Mouse (Mus musculus): Measurements from ENCODE around the gene Gse1. TPM values are rescaled to one million over a fixed set of nuclear protein-coding genes. Genes with fewer than 3 reads are reported as not detected.

The Gse1 gene
- polyA plus RNA-seq, 1 experiment from 2014 or later, result 17.8 TPM

- Histone ChIP-seq H3K27ac (ENCODE audit: low read depth, low read length) (peak overlapping the region; percentile 96), H3K4me2 (replicated peaks; ENCODE audit: low read depth, low read length) (0 out of 2 replicates have a peak overlapping the region, but pooled peaks have one; percentile 40), H3K27me3 (ENCODE audit: control insufficient read depth, insufficient read depth, low read length) (no peaks in the 10 kb centered on the region), H3K4me3 (ENCODE audit: low read depth, low read length) (no peak overlapping the region), H3K9ac (ENCODE audit: low read depth, low read length) (no peak overlapping the region; the same call in 1 of the 2 replicates), H3K4me1 (replicated peaks; ENCODE audit: control insufficient read depth, insufficient read depth, low read length) (peaks cover 59% of the 10 kb centered on the region), H3K9me3 (ENCODE audit: control insufficient read depth, low read length) (no peaks in the 10 kb centered on the region), H3K36me3 (ENCODE audit: control insufficient read depth, insufficient read depth, low read length) (no peaks in the 10 kb centered on the region)
- 19% methylated on average over 12 of the region's 12 CpGs for WGBS
- ATAC-seq (ENCODE audit: low FRiP score) (0 out of 2 replicates have a peak, but pooled peaks have one; percentile 16), DNase-seq (ENCODE audit: low spot score) (no peak)
Observed at GRCm38 (mm10) chr8:120550430-120550829, 322.2 kb downstream of the Gse1 start.

GRCm38 (mm10) chr8:120550937-120551676 is 322.9 kb downstream of the Gse1 start:
- Histone ChIP-seq H3K27ac (ENCODE audit: low read depth, low read length) (peak overlapping the region; percentile 96), H3K9me3 (ENCODE audit: control insufficient read depth, low read length) (no peaks in the 10 kb centered on the region), H3K9ac (ENCODE audit: low read depth, low read length) (0 out of 2 replicates have a peak overlapping the region, but pooled peaks have one; percentile 8), H3K4me1 (replicated peaks; ENCODE audit: control insufficient read depth, insufficient read depth, low read length) (peaks cover 60% of the 10 kb centered on the region), H3K4me3 (ENCODE audit: low read depth, low read length) (no peak overlapping the region), H3K4me2 (replicated peaks; ENCODE audit: low read depth, low read length) (0 out of 2 replicates have a peak overlapping the region, but pooled peaks have one; percentile 40), H3K27me3 (ENCODE audit: control insufficient read depth, insufficient read depth, low read length) (no peaks in the 10 kb centered on the region), H3K36me3 (ENCODE audit: control insufficient read depth, insufficient read depth, low read length) (no peaks in the 10 kb centered on the region)
- WGBS, result 79% methylated on average over 11 of the region's 11 CpGs
- no peak for ATAC-seq (ENCODE audit: low FRiP score)
- no peak for DNase-seq (ENCODE audit: low spot score)

- 83% methylated on average over 3 of the region's 3 CpGs for WGBS
- peak overlapping the region; percentile 96; the same call in 1 of the 2 replicates for H3K27ac ChIP-seq (ENCODE audit: low read depth, low read length)
- no peak for ATAC-seq (ENCODE audit: low FRiP score)
Observed at GRCm38 (mm10) chr8:120551677-120551980, 323.4 kb downstream of the Gse1 start.

GRCm38 (mm10) chr8:120552509-120552908 is 324.3 kb downstream of the Gse1 start:
- Histone ChIP-seq H3K9ac (ENCODE audit: low read depth, low read length) (no peak overlapping the region), H3K9me3 (ENCODE audit: control insufficient read depth, low read length) (no peaks in the 10 kb centered on the region), H3K27ac (ENCODE audit: low read depth, low read length) (no peak overlapping the region), H3K4me2 (replicated peaks; ENCODE audit: low read depth, low read length) (no peak overlapping the region), H3K4me3 (ENCODE audit: low read depth, low read length) (no peak overlapping the region), H3K27me3 (ENCODE audit: control insufficient read depth, insufficient read depth, low read length) (no peaks in the 10 kb centered on the region), H3K4me1 (replicated peaks; ENCODE audit: control insufficient read depth, insufficient read depth, low read length) (peaks cover 66% of the 10 kb centered on the region), H3K36me3 (ENCODE audit: control insufficient read depth, insufficient read depth, low read length) (no peaks in the 10 kb centered on the region)
- ATAC-seq (ENCODE audit: low FRiP score) (no peak), DNase-seq (ENCODE audit: low spot score) (no peak)
- WGBS, result 81% methylated on average over 11 of the region's 11 CpGs

More at GRCm38 (mm10) chr8:120551677-120551980, 323.4 kb downstream of the Gse1 start:
- H3K4me3 ChIP-seq (ENCODE audit: low read depth, low read length), result no peak overlapping the region
- H3K27me3 ChIP-seq (ENCODE audit: control insufficient read depth, insufficient read depth, low read length), result no peaks in the 10 kb centered on the region
- H3K4me2 ChIP-seq (replicated peaks; ENCODE audit: low read depth, low read length), result no peak overlapping the region
- no peaks in the 10 kb centered on the region for H3K36me3 ChIP-seq (ENCODE audit: control insufficient read depth, insufficient read depth, low read length)
- DNase-seq (ENCODE audit: low spot score), result no peak
- H3K9me3 ChIP-seq (ENCODE audit: control insufficient read depth, low read length), result no peaks in the 10 kb centered on the region
- H3K9ac ChIP-seq (ENCODE audit: low read depth, low read length), result no peak overlapping the region
- peaks cover 65% of the 10 kb centered on the region for H3K4me1 ChIP-seq (replicated peaks; ENCODE audit: control insufficient read depth, insufficient read depth, low read length)

GRCm38 (mm10) chr8:120553441-120554123 is 325.3 kb downstream of the Gse1 start:
- Histone ChIP-seq H3K4me3 (ENCODE audit: low read depth, low read length) (no peak overlapping the region), H3K4me1 (replicated peaks; ENCODE audit: control insufficient read depth, insufficient read depth, low read length) (peaks cover 63% of the 10 kb centered on the region), H3K9me3 (ENCODE audit: control insufficient read depth, low read length) (no peaks in the 10 kb centered on the region), H3K27me3 (ENCODE audit: control insufficient read depth, insufficient read depth, low read length) (no peaks in the 10 kb centered on the region), H3K27ac (ENCODE audit: low read depth, low read length) (no peak overlapping the region), H3K4me2 (replicated peaks; ENCODE audit: low read depth, low read length) (no peak overlapping the region), H3K9ac (ENCODE audit: low read depth, low read length) (no peak overlapping the region), H3K36me3 (ENCODE audit: control insufficient read depth, insufficient read depth, low read length) (no peaks in the 10 kb centered on the region)
- ATAC-seq (ENCODE audit: low FRiP score), result no peak
- 90% methylated on average over 23 of the region's 24 CpGs for WGBS
- no peak for DNase-seq (ENCODE audit: low spot score)

GRCm38 (mm10) chr8:120554466-120555039 is 326.3 kb downstream of the Gse1 start:
- Histone ChIP-seq H3K9ac (ENCODE audit: low read depth, low read length) (no peak overlapping the region), H3K4me1 (replicated peaks; ENCODE audit: control insufficient read depth, insufficient read depth, low read length) (peaks cover 65% of the 10 kb centered on the region), H3K27me3 (ENCODE audit: control insufficient read depth, insufficient read depth, low read length) (no peaks in the 10 kb centered on the region), H3K36me3 (ENCODE audit: control insufficient read depth, insufficient read depth, low read length) (no peaks in the 10 kb centered on the region), H3K4me2 (replicated peaks; ENCODE audit: low read depth, low read length) (no peak overlapping the region), H3K4me3 (ENCODE audit: low read depth, low read length) (no peak overlapping the region), H3K27ac (ENCODE audit: low read depth, low read length) (no peak overlapping the region), H3K9me3 (ENCODE audit: control insufficient read depth, low read length) (no peaks in the 10 kb centered on the region)
- DNase-seq (ENCODE audit: low spot score) (no peak), ATAC-seq (ENCODE audit: low FRiP score) (no peak)
- WGBS, result 91% methylated on average over 18 of the region's 18 CpGs

GRCm38 (mm10) chr8:120556198-120556892 is 328.1 kb downstream of the Gse1 start:
- H3K9ac ChIP-seq (ENCODE audit: low read depth, low read length), result peak overlapping the region; percentile 7; the same call in 1 of the 2 replicates
- H3K4me2 ChIP-seq (replicated peaks; ENCODE audit: low read depth, low read length), result no peak overlapping the region
- peaks cover 59% of the 10 kb centered on the region for H3K4me1 ChIP-seq (replicated peaks; ENCODE audit: control insufficient read depth, insufficient read depth, low read length)
- no peaks in the 10 kb centered on the region for H3K36me3 ChIP-seq (ENCODE audit: control insufficient read depth, insufficient read depth, low read length)
- H3K4me3 ChIP-seq (ENCODE audit: low read depth, low read length), result no peak overlapping the region
- ATAC-seq (ENCODE audit: low FRiP score) (no peak), DNase-seq (ENCODE audit: low spot score) (no peak)
- 59% methylated on average over 20 of the region's 20 CpGs for WGBS
- H3K9me3 ChIP-seq (ENCODE audit: control insufficient read depth, low read length), result no peaks in the 10 kb centered on the region
- H3K27ac ChIP-seq (ENCODE audit: low read depth, low read length), result peak overlapping the region; percentile 42
- no peaks in the 10 kb centered on the region for H3K27me3 ChIP-seq (ENCODE audit: control insufficient read depth, insufficient read depth, low read length)

- Histone ChIP-seq H3K27me3 (ENCODE audit: control insufficient read depth, insufficient read depth, low read length) (no peaks in the 10 kb centered on the region), H3K36me3 (ENCODE audit: control insufficient read depth, insufficient read depth, low read length) (no peaks in the 10 kb centered on the region), H3K4me2 (replicated peaks; ENCODE audit: low read depth, low read length) (no peak overlapping the region), H3K27ac (ENCODE audit: low read depth, low read length) (peak overlapping the region; percentile 42; the same call in 1 of the 2 replicates), H3K9me3 (ENCODE audit: control insufficient read depth, low read length) (no peaks in the 10 kb centered on the region), H3K9ac (ENCODE audit: low read depth, low read length) (no peak overlapping the region), H3K4me3 (ENCODE audit: low read depth, low read length) (no peak overlapping the region), H3K4me1 (replicated peaks; ENCODE audit: control insufficient read depth, insufficient read depth, low read length) (peaks cover 60% of the 10 kb centered on the region)
- DNase-seq (ENCODE audit: low spot score) (peak; percentile 52), ATAC-seq (ENCODE audit: low FRiP score) (no peak)
- 53% methylated on average over 15 of the region's 15 CpGs for WGBS
Observed at GRCm38 (mm10) chr8:120557170-120557965, 329.1 kb downstream of the Gse1 start.

Data from hindbrain, embryonic 11.5 days (tissue).